Mouse (Mus musculus) forebrain, embryonic 13.5 days (tissue): ENCODE measurements around the gene Zfp385c. TPM values are rescaled to one million over a fixed set of nuclear protein-coding genes. Genes with fewer than 3 reads are reported as not detected.

ENCODE experiments used
- ATAC-seq: fragments of 200-750 bp; cut with Nextera tagmentation; 2 replicates; pipeline ENCODE4 v1.8.0; 2017
- H3K27ac ChIP-seq: fragments of 300-500 bp; sonication (generic); 2 replicates; pipeline ENCODE4 v1.5.1; 2015; ENCODE audit warnings: inconsistent platforms, mild to moderate bottlenecking, moderate library complexity
- H3K27me3 ChIP-seq: fragments of 300-500 bp; sonication (generic); 2 replicates; pipeline ENCODE4 v1.6.1; 2015; ENCODE audit warnings: mild to moderate bottlenecking, inconsistent platforms
- H3K36me3 ChIP-seq: fragments of 300-500 bp; sonication (generic); 2 replicates; pipeline ENCODE4 v1.6.1; 2015; ENCODE audit warnings: mild to moderate bottlenecking, inconsistent platforms; ENCODE audit not compliant: poor library complexity, severe bottlenecking
- H3K4me1 ChIP-seq: fragments of 300-500 bp; sonication (generic); 2 replicates; pipeline ENCODE4 v1.6.1; 2015; ENCODE audit warnings: inconsistent platforms
- H3K4me2 ChIP-seq: fragments of 300-500 bp; sonication (generic); 2 replicates; pipeline ENCODE4 v1.6.1; 2015; ENCODE audit warnings: inconsistent platforms, mild to moderate bottlenecking, moderate library complexity
- H3K4me3 ChIP-seq: fragments of 300-500 bp; sonication (generic); 2 replicates; pipeline ENCODE4 v1.5.1; 2015; ENCODE audit warnings: mild to moderate bottlenecking, inconsistent platforms
- H3K9ac ChIP-seq: fragments of 300-500 bp; sonication (generic); 2 replicates; pipeline ENCODE4 v1.6.1; 2015; ENCODE audit warnings: mild to moderate bottlenecking, inconsistent platforms
- H3K9me3 ChIP-seq: fragments of 300-500 bp; sonication (generic); replicated peaks from 2 replicates; pipeline ENCODE4 v1.6.1; 2016; ENCODE audit warnings: inconsistent platforms
- WGBS: fragments of 180-500 bp; shearing (Covaris S2); methylation state at CpG from one replicate; pipeline ENCODE4 v1.1.7; 2015; 5-methylcytosine and 5-hydroxymethylcytosine counted together
- polyA plus RNA-seq: library from polyadenylated mRNA; unstranded; fragments of >200 nt; fragmentation: Nextera tagmentation; extraction: Ambion mirVana; gene quantifications from 2 replicates; pipeline ENCODE4 v1.2.1, GENCODE M21; 2015

Zfp385c gene
- polyA plus RNA-seq, 1 experiment from 2014 or later, result 0.48 TPM

DNA sequence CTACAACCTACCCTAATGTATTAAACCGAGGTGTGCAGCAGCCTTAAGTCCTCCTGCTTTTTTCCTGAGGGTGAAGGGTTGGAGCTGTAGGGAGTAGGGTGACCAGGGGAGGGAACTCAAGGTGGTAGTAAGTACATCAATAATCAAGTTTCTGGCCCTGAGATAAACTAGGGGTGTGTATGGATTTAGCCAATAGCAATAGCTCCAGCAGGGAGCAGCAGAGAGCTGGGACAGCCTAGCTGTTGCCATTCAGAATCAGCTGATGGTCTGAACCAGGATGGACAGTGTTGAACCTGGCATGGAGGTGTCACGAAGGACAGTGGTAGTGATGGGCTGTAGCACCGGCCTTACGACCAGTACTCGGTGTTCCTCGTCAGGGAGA is 22.3 kb upstream of the Zfp385c start:
- WGBS, result 53% methylated on average over 6 of the region's 6 CpGs
- H3K4me2 ChIP-seq, result no peak overlapping the region; the same call in 1 of the 2 replicates
- H3K36me3 ChIP-seq, result peaks cover 55% of the 10 kb centered on the region
- H3K9me3 ChIP-seq, result no peaks in the 10 kb centered on the region
- no peak for ATAC-seq
- no peak overlapping the region for H3K4me3 ChIP-seq
- H3K4me1 ChIP-seq, result peaks cover 29% of the 10 kb centered on the region
- no peaks in the 10 kb centered on the region for H3K27me3 ChIP-seq
- H3K9ac ChIP-seq, result peak overlapping the region; percentile 52
- H3K27ac ChIP-seq, result no peak overlapping the region

- Histone ChIP-seq H3K4me1 (peaks cover 29% of the 10 kb centered on the region), H3K9ac (peak within 1 kb of the TSS; percentile 52), H3K4me2 (peak within 1 kb of the TSS; percentile 44), H3K9me3 (no peaks in the 10 kb centered on the region), H3K27me3 (no peaks in the 10 kb centered on the region), H3K27ac (no peak within 1 kb of the TSS), H3K36me3 (peaks cover 55% of the 10 kb centered on the region), H3K4me3 (peak within 1 kb of the TSS; percentile 9; the same call in 1 of the 2 replicates)
- ATAC-seq, result no peak
- 10% methylated on average over 38 of the region's 38 CpGs for WGBS
Measured at GRCm38 (mm10) chr11:100713735-100714533, 21.7 kb upstream of the Zfp385c start, which contains the start of gene Hspb9. TSS of gene Hspb9 (plus strand) at chr11:100713850.

GRCm38 (mm10) chr11:100713174-100713573 is 20.9 kb upstream of the Zfp385c start:
- Histone ChIP-seq H3K27ac (no peak overlapping the region), H3K36me3 (peaks cover 55% of the 10 kb centered on the region), H3K4me2 (peak overlapping the region; percentile 44; the same call in 1 of the 2 replicates), H3K27me3 (no peaks in the 10 kb centered on the region), H3K4me3 (no peak overlapping the region), H3K9ac (peak overlapping the region; percentile 52; the same call in 1 of the 2 replicates), H3K9me3 (no peaks in the 10 kb centered on the region), H3K4me1 (peaks cover 29% of the 10 kb centered on the region)
- no peak for ATAC-seq
- WGBS, result 49% methylated on average over 4 of the region's 4 CpGs

DNA sequence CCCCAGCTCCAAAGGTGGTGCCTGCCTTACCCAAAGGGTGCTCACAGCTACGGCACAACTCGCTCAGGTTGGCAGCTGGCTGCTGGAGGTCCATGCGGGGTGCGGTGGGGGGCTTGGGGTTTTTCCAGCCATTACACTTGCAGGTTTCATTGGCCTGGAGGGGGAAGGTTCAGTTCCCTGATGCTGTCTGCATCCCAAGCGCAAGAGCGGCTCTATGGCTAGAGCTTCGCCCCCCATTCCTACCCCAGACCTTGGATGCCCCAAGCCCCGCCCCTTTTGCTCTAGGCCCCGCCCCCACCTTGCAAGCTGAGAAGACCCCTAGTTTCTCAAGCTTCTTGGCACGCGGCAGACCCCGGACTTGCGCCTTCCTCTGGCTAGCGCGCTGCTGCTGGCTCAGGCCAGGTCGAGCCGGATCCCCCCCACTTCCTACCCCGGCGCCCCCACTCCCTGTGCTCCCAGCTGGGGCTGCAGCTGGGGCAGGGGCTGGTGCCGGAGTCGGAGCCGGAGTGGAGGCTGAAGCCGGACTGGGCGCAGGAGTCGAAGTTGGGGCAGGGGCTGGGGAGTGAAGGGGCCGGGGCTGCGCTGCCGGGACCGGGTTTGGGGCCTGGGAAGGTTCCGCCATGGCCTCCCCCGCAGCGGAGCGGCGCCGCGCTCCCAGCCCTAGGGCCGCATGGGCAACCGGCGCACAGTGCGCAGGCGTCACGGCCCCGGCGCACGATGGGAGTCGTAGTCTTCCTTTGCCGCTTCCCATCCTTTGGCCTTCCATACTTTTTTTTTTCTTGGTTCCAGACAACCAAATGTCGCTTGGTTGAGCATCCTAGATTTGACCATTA is 19.7 kb upstream of the Zfp385c start, which contains the start of gene Kat2a:
TSS of gene Kat2a (minus strand) at position 683 of the 833 bp plus-strand sequence.
- H3K9me3 ChIP-seq, result no peaks in the 10 kb centered on the region
- peaks cover 29% of the 10 kb centered on the region for H3K4me1 ChIP-seq
- H3K36me3 ChIP-seq, result peaks cover 55% of the 10 kb centered on the region
- peak; percentile 94 for ATAC-seq
- H3K4me3 ChIP-seq, result peak within 1 kb of the TSS; percentile 96
- H3K27me3 ChIP-seq, result no peaks in the 10 kb centered on the region
- H3K4me2 ChIP-seq, result peak within 1 kb of the TSS; percentile 72
- H3K9ac ChIP-seq, result peak within 1 kb of the TSS; percentile 92
- WGBS, result 2% methylated on average over 48 of the region's 48 CpGs
- H3K27ac ChIP-seq, result peak within 1 kb of the TSS; percentile 75

GRCm38 (mm10) chr11:100710977-100711376 is 18.7 kb upstream of the Zfp385c start:
- peak overlapping the region; percentile 96; the same call in 1 of the 2 replicates for H3K4me3 ChIP-seq
- 90% methylated on average over 4 of the region's 4 CpGs for WGBS
- no peak overlapping the region for H3K4me2 ChIP-seq
- no peak overlapping the region for H3K27ac ChIP-seq
- H3K9ac ChIP-seq, result peak overlapping the region; percentile 92; the same call in 1 of the 2 replicates
- H3K9me3 ChIP-seq, result no peaks in the 10 kb centered on the region
- no peak for ATAC-seq
- H3K36me3 ChIP-seq, result peaks cover 57% of the 10 kb centered on the region
- peaks cover 29% of the 10 kb centered on the region for H3K4me1 ChIP-seq
- H3K27me3 ChIP-seq, result no peaks in the 10 kb centered on the region

DNA sequence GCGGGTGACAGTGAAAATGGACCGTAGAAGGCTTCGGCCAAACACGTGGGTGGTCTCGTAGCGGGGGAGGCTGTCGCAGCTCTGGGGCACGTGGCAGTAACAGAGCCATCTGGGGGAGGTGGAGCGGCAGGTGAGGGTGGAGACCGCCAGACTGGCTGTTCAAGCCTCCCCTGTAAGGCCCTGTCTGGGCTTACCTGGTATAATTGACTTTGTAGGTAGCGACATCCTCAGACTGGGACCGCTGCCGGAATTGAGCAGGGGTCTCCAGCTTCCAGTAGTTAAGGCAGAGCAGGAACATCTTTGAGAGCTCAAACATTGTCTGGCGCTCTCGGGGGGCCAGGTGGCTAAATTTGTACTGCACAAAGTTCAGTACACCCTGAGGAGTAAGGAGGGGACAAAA is 18.3 kb upstream of the Zfp385c start:
- Histone ChIP-seq H3K27me3 (no peaks in the 10 kb centered on the region), H3K36me3 (peaks cover 57% of the 10 kb centered on the region), H3K4me3 (no peak overlapping the region), H3K27ac (no peak overlapping the region), H3K9me3 (no peaks in the 10 kb centered on the region), H3K4me2 (no peak overlapping the region), H3K4me1 (peaks cover 29% of the 10 kb centered on the region), H3K9ac (no peak overlapping the region)
- no peak for ATAC-seq
- 93% methylated on average over 15 of the region's 15 CpGs for WGBS

GRCm38 (mm10) chr11:100709201-100709810 is 17.1 kb upstream of the Zfp385c start:
- Histone ChIP-seq H3K9me3 (no peaks in the 10 kb centered on the region), H3K27ac (no peak overlapping the region), H3K9ac (no peak overlapping the region), H3K36me3 (peaks cover 64% of the 10 kb centered on the region), H3K4me2 (no peak overlapping the region), H3K27me3 (no peaks in the 10 kb centered on the region), H3K4me3 (no peak overlapping the region), H3K4me1 (peaks cover 22% of the 10 kb centered on the region)
- WGBS, result 89% methylated on average over 9 of the region's 9 CpGs
- no peak for ATAC-seq

GRCm38 (mm10) chr11:100705095-100705747 is 13.0 kb upstream of the Zfp385c start:
- WGBS, result 93% methylated on average over 23 of the region's 23 CpGs
- H3K27me3 ChIP-seq, result 0 out of 2 replicates have a peak, but pooled peaks cover 4% of the 10 kb centered on the region
- no peak overlapping the region for H3K4me2 ChIP-seq
- peaks cover 7% of the 10 kb centered on the region; the same call in 1 of the 2 replicates for H3K4me1 ChIP-seq
- no peak overlapping the region for H3K9ac ChIP-seq
- ATAC-seq, result no peak
- no peak overlapping the region for H3K4me3 ChIP-seq
- H3K36me3 ChIP-seq, result peaks cover 60% of the 10 kb centered on the region
- no peak overlapping the region for H3K27ac ChIP-seq
- H3K9me3 ChIP-seq, result no peaks in the 10 kb centered on the region

GRCm38 (mm10) chr11:100703851-100704531 is 11.7 kb upstream of the Zfp385c start, which contains the start of gene Dhx58:
TSS of gene Dhx58 (minus strand) at chr11:100704271.
- H3K27me3 ChIP-seq, result 0 out of 2 replicates have a peak, but pooled peaks cover 4% of the 10 kb centered on the region
- H3K9me3 ChIP-seq, result no peaks in the 10 kb centered on the region
- no peak within 1 kb of the TSS for H3K4me3 ChIP-seq
- no peak for ATAC-seq
- peaks cover 7% of the 10 kb centered on the region; the same call in 1 of the 2 replicates for H3K4me1 ChIP-seq
- H3K27ac ChIP-seq, result no peak within 1 kb of the TSS
- 61% methylated on average over 7 of the region's 7 CpGs for WGBS
- H3K36me3 ChIP-seq, result peaks cover 48% of the 10 kb centered on the region
- H3K4me2 ChIP-seq, result no peak within 1 kb of the TSS
- no peak within 1 kb of the TSS for H3K9ac ChIP-seq

- H3K4me3 ChIP-seq, result no peak overlapping the region
- 77% methylated on average over 11 of the region's 11 CpGs for WGBS
- H3K27ac ChIP-seq, result no peak overlapping the region
- no peaks in the 10 kb centered on the region for H3K9me3 ChIP-seq
- no peak for ATAC-seq
- H3K4me2 ChIP-seq, result no peak overlapping the region
- H3K4me1 ChIP-seq, result peaks cover 7% of the 10 kb centered on the region; the same call in 1 of the 2 replicates
- no peak overlapping the region for H3K9ac ChIP-seq
- H3K36me3 ChIP-seq, result peaks cover 42% of the 10 kb centered on the region
- 0 out of 2 replicates have a peak, but pooled peaks cover 4% of the 10 kb centered on the region for H3K27me3 ChIP-seq
Measured at GRCm38 (mm10) chr11:100703366-100703765, 11.1 kb upstream of the Zfp385c start.
